In genomic region chr5:9056020-9056660, GRCm38 (mm10) we compare ENCODE assay signal across 8 mouse cellular contexts. TPM values are rescaled to one million over a fixed set of nuclear protein-coding genes. Genes with fewer than 3 reads are reported as not detected.
A peak's percentile ranks its signal among the peaks of the same experiment; 100 is the strongest.
DNase-seq lines count a peak whose midpoint lies in the region; ATAC-seq and TF ChIP-seq lines count a peak whose summit lies in the region.

No protein-coding gene starts in this region.

- TF ChIP-seq CTCF in heart, postnatal 0 days (IDR thresholded peaks at IDR 0.05; ENCODE audit: low read depth) = peak; percentile 86

- H3K36me3 ChIP-seq in heart, postnatal 0 days (replicated peaks; ENCODE audit: control insufficient read depth, insufficient read depth, low read length) = no peaks in the 10 kb centered on the region

- no peak for ATAC-seq in heart, postnatal 0 days (ENCODE audit: insufficient read depth, low read depth)
- ATAC-seq in neutrophil, adult 5-6 weeks (ENCODE audit: extremely low read depth, insufficient number of reproducible peaks, low FRiP score, poor library complexity, severe bottlenecking) = peak; percentile 82

- no peak for TF ChIP-seq EP300 in heart, postnatal 0 days (IDR thresholded peaks at IDR 0.05; ENCODE audit: low read depth)

- no peaks in the 10 kb centered on the region for H3K4me1 ChIP-seq in heart, postnatal 0 days (ENCODE audit: control insufficient read depth, insufficient read depth)

- no peak overlapping the region for H3K4me3 ChIP-seq in heart, postnatal 0 days (ENCODE audit: low read depth, low read length)

- no peak overlapping the region for H3K4me2 ChIP-seq in heart, postnatal 0 days (ENCODE audit: low read depth, low read length)

- no peaks in the 10 kb centered on the region for H3K27me3 ChIP-seq in heart, postnatal 0 days (ENCODE audit: control insufficient read depth, insufficient read depth, low read length)

- 16% methylated on average over 3 of the region's 3 CpGs for WGBS in heart, postnatal 0 days

- peak; percentile 72 to 73 for DNase-seq in B cell, adult 2 months
- peak; percentile 65 for DNase-seq in R1 (ENCODE audit: low read depth, low spot score)
- peak; percentile 36 to 61 for DNase-seq in cerebellum, postnatal 4 days (ENCODE audit: low spot score in 2 of 2)
- DNase-seq in heart, postnatal 0 days (ENCODE audit: low spot score) = peak; percentile 51
- peak; percentile 71 to 84 for DNase-seq in kidney, postnatal 25 days
- peak; percentile 23 to 56 for DNase-seq in lung, adult 18-20 months
- peak; percentile 69 for DNase-seq in thymus, postnatal 25 days

- H3K27ac ChIP-seq in heart, postnatal 0 days (ENCODE audit: low read depth) = no peak overlapping the region

- no peak overlapping the region for H3K9ac ChIP-seq in heart, postnatal 0 days (replicated peaks; ENCODE audit: low read depth, low read length)

- no peaks in the 10 kb centered on the region for H3K9me3 ChIP-seq in heart, postnatal 0 days (replicated peaks; ENCODE audit: control insufficient read depth, low read length)

RNA-seq across cellular contexts. Expression of gene Tmem243, which starts 44.3 kb away (rescaled TPM):
- total RNA-seq in heart, postnatal 0 days (2014; rRNA removed; ENCODE audit: low replicate concordance) = 8.4 and 21.8 TPM in 2 replicates
- 12.8 and 13.0 TPM in 2 replicates for polyA plus RNA-seq in heart, postnatal 0 days (2015; fragmentation: Nextera tagmentation; extraction: Ambion mirVana)
- total RNA-seq in neutrophil, adult 5-6 weeks (2017) = 136 and 165 TPM in 2 replicates

RNA-seq across cellular contexts. Expression of gene Crot, which starts 59.0 kb away (rescaled TPM):
- total RNA-seq in heart, postnatal 0 days (2014; rRNA removed; ENCODE audit: low replicate concordance) = 24.1 and 25.2 TPM in 2 replicates
- polyA plus RNA-seq in heart, postnatal 0 days (2015; fragmentation: Nextera tagmentation; extraction: Ambion mirVana) = 30.3 and 35.7 TPM in 2 replicates
- total RNA-seq in neutrophil, adult 5-6 weeks (2017) = 43.8 and 44.7 TPM in 2 replicates
